Mouse (Mus musculus) MEL (cell line): Measurements from ENCODE around the gene Cela1. TPM values are rescaled to one million over a fixed set of nuclear protein-coding genes. Genes with fewer than 3 reads are reported as not detected.

Source experiments
- DNase-seq: peaks from one replicate; pipeline ENCODE4 v3.0.0; 2011; ENCODE audit warnings: low read depth, low spot score
- H3K27ac ChIP-seq: 2 replicates; pipeline ENCODE4 v1.5.1; 2012; ENCODE audit warnings: low read depth, mild to moderate bottlenecking, control low read depth, low read length, moderate library complexity; ENCODE audit not compliant: control insufficient read depth
- H3K27me3 ChIP-seq, 2 experiments: fragments of 150-350 bp in 1 of 2; sonication (generic) in 1 of 2; 2 replicates each; pipeline ENCODE4 v1.6.1; 2012; ENCODE audit warnings: low read length in 2 of 2, mild to moderate bottlenecking in 2 of 2, improper control_type of control experiment in 1 of 2, moderate library complexity in 1 of 2; ENCODE audit not compliant: insufficient read depth in 2 of 2, control insufficient read depth in 1 of 2
- H3K36me3 ChIP-seq, 2 experiments: 2 replicates each; pipeline ENCODE4 v1.6.1; 2012 to 2014; ENCODE audit warnings: low read length in 2 of 2, improper control_type of control experiment in 1 of 2, inconsistent platforms in 1 of 2, mild to moderate bottlenecking in 1 of 2; ENCODE audit not compliant: insufficient read depth in 2 of 2, control insufficient read depth in 1 of 2
- H3K4me1 ChIP-seq, 2 experiments: fragments of 150-350 bp in 1 of 2; sonication (generic) in 1 of 2; 2 replicates each; pipeline ENCODE4 v1.6.1; 2012; ENCODE audit warnings: low read length in 2 of 2, improper control_type of control experiment in 1 of 2, mild to moderate bottlenecking in 1 of 2; ENCODE audit not compliant: insufficient read depth in 2 of 2, control insufficient read depth in 1 of 2
- H3K4me3 ChIP-seq, 2 experiments: fragments of 150-350 bp in 1 of 2; sonication (generic) in 1 of 2; 2 replicates each; pipeline ENCODE4 v1.5.1; 2012; ENCODE audit warnings: low read depth in 2 of 2, low read length in 2 of 2, mild to moderate bottlenecking in 2 of 2, moderate library complexity in 2 of 2, control low read depth in 1 of 2, improper control_type of control experiment in 1 of 2; ENCODE audit not compliant: control insufficient read depth in 1 of 2, insufficient read depth in 1 of 2
- H3K79me2 ChIP-seq: 2 replicates; pipeline ENCODE4 v1.6.1; 2012; ENCODE audit warnings: mild to moderate bottlenecking, low read length, moderate library complexity; ENCODE audit not compliant: control insufficient read depth, poor library complexity, insufficient read depth
- H3K9ac ChIP-seq: 2 replicates; pipeline ENCODE4 v1.6.1; 2012; ENCODE audit warnings: low read depth, mild to moderate bottlenecking, control low read depth, low read length, moderate library complexity; ENCODE audit not compliant: control insufficient read depth, poor library complexity, severe bottlenecking
- H3K9me3 ChIP-seq: fragments of 150-350 bp; sonication (generic); replicated peaks from 2 replicates; pipeline ENCODE4 v1.6.1; 2012; ENCODE audit warnings: mild to moderate bottlenecking, low read length, improper control_type of control experiment, moderate library complexity; ENCODE audit not compliant: insufficient read depth
- CHD1 ChIP-seq: IDR thresholded peaks from 2 replicates; pipeline ENCODE4 v1.6.1; 2012; ENCODE audit warnings: low read depth, mild to moderate bottlenecking, inconsistent platforms, low read length, improper control_type of control experiment
- CHD2 ChIP-seq: IDR thresholded peaks from 2 replicates; pipeline ENCODE4 v1.6.1; 2011; ENCODE audit warnings: low read length, improper control_type of control experiment
- CTCF ChIP-seq, 3 experiments: IDR thresholded peaks in 2 of 3; conservative IDR thresholded peaks in 1 of 3; 2 replicates each; pipeline ENCODE4 v1.5.1; 2011 to 2012; ENCODE audit warnings: low read length in 3 of 3, low read depth in 2 of 3, mild to moderate bottlenecking in 2 of 3, improper control_type of control experiment in 1 of 3, inconsistent platforms in 1 of 3, mixed read lengths in 1 of 3, moderate library complexity in 1 of 3; ENCODE audit not compliant: control insufficient read depth in 1 of 3, insufficient read depth in 1 of 3, poor library complexity in 1 of 3, severe bottlenecking in 1 of 3
- ELF1 ChIP-seq: IDR thresholded peaks from 2 replicates; pipeline ENCODE4 v1.6.1; 2014; ENCODE audit warnings: low read depth, mild to moderate bottlenecking, inconsistent platforms, low read length, improper control_type of control experiment, moderate library complexity
- EP300 ChIP-seq, 2 experiments: IDR thresholded peaks; 2 replicates each; pipeline ENCODE4 v1.6.1; 2011; ENCODE audit warnings: improper control_type of control experiment in 2 of 2, low read length in 2 of 2, low read depth in 1 of 2, mild to moderate bottlenecking in 1 of 2
- GABPA ChIP-seq: IDR thresholded peaks from 2 replicates; pipeline ENCODE4 v1.6.1; 2012; ENCODE audit warnings: low read depth, mild to moderate bottlenecking, inconsistent platforms, low read length, improper control_type of control experiment, moderate library complexity
- GATA1 ChIP-seq: IDR thresholded peaks from 2 replicates; pipeline ENCODE4 v1.6.1; 2011; ENCODE audit warnings: low read depth, low read length, improper control_type of control experiment
- HCFC1 ChIP-seq: IDR thresholded peaks from 2 replicates; pipeline ENCODE4 v1.6.1; 2012; ENCODE audit warnings: low read depth, mild to moderate bottlenecking, inconsistent platforms, low read length, improper control_type of control experiment, moderate library complexity
- JUND ChIP-seq: IDR thresholded peaks from 2 replicates; pipeline ENCODE4 v1.6.1; 2011; ENCODE audit warnings: low read depth, mild to moderate bottlenecking, improper control_type of control experiment, low read length
- MAFK ChIP-seq: IDR thresholded peaks from 2 replicates; pipeline ENCODE4 v1.6.1; 2011; ENCODE audit warnings: low read depth, mild to moderate bottlenecking, low read length, improper control_type of control experiment, borderline replicate concordance
- MAX ChIP-seq: IDR thresholded peaks from 2 replicates; pipeline ENCODE4 v1.6.1; 2011; ENCODE audit warnings: low read length, improper control_type of control experiment
- MEF2A ChIP-seq: IDR thresholded peaks from 2 replicates; pipeline ENCODE4 v1.6.1; 2014; ENCODE audit warnings: low read depth, mild to moderate bottlenecking, inconsistent platforms, low read length, improper control_type of control experiment; ENCODE audit not compliant: poor library complexity, insufficient replicate concordance, severe bottlenecking; ENCODE audit errors: extremely low read depth
- NELFE ChIP-seq: IDR thresholded peaks from 2 replicates; pipeline ENCODE4 v1.6.1; 2011; ENCODE audit warnings: low read depth, low read length, improper control_type of control experiment
- NRF1 ChIP-seq: IDR thresholded peaks from 2 replicates; pipeline ENCODE4 v1.6.1; 2014; ENCODE audit warnings: low read depth, mild to moderate bottlenecking, inconsistent platforms, low read length, improper control_type of control experiment, moderate library complexity; ENCODE audit not compliant: poor library complexity, insufficient read depth, severe bottlenecking
- POLR2A ChIP-seq, 2 experiments: IDR thresholded peaks; 2 replicates each; pipeline ENCODE4 v1.6.1; 2011 to 2012; ENCODE audit warnings: low read length in 2 of 2, mild to moderate bottlenecking in 2 of 2, control low read depth in 1 of 2, improper control_type of control experiment in 1 of 2, low read depth in 1 of 2, moderate library complexity in 1 of 2; ENCODE audit not compliant: control insufficient read depth in 1 of 2, insufficient read depth in 1 of 2, poor library complexity in 1 of 2
- POLR2AphosphoS2 ChIP-seq: IDR thresholded peaks from 2 replicates; pipeline ENCODE4 v1.6.1; 2011; ENCODE audit warnings: low read length, improper control_type of control experiment
- POLR2AphosphoS5 ChIP-seq: IDR thresholded peaks from 2 replicates; pipeline ENCODE4 v1.6.1; 2012; ENCODE audit warnings: low read depth, borderline replicate concordance, mild to moderate bottlenecking, inconsistent platforms, low read length, moderate library complexity, mixed read lengths
- RAD21 ChIP-seq: IDR thresholded peaks from 2 replicates; pipeline ENCODE4 v1.6.1; 2011; ENCODE audit warnings: mild to moderate bottlenecking, low read depth, low read length, improper control_type of control experiment
- RCOR1 ChIP-seq: IDR thresholded peaks from 2 replicates; pipeline ENCODE4 v1.6.1; 2012; ENCODE audit warnings: low read depth, mild to moderate bottlenecking, inconsistent platforms, low read length, improper control_type of control experiment
- SIN3A ChIP-seq: IDR thresholded peaks from 2 replicates; pipeline ENCODE4 v1.6.1; 2012; ENCODE audit warnings: low read length, improper control_type of control experiment, inconsistent platforms
- TAL1 ChIP-seq: IDR thresholded peaks from 2 replicates; pipeline ENCODE4 v1.6.1; 2012; ENCODE audit warnings: mild to moderate bottlenecking, inconsistent platforms, low read length, moderate library complexity, mixed read lengths
- TBP ChIP-seq: IDR thresholded peaks from 2 replicates; pipeline ENCODE4 v1.8.0; 2011; ENCODE audit warnings: low read depth, low read length, improper control_type of control experiment
- USF1 ChIP-seq: IDR thresholded peaks from 2 replicates; pipeline ENCODE4 v1.6.1; 2014; ENCODE audit warnings: low read depth, mild to moderate bottlenecking, inconsistent platforms, low read length, improper control_type of control experiment, moderate library complexity
- USF2 ChIP-seq, 2 experiments: IDR thresholded peaks; 2 replicates each; pipeline ENCODE4 v1.6.1; 2011 to 2012; ENCODE audit warnings: improper control_type of control experiment in 2 of 2, low read length in 2 of 2, borderline replicate concordance in 1 of 2, inconsistent platforms in 1 of 2, low read depth in 1 of 2, mild to moderate bottlenecking in 1 of 2; ENCODE audit not compliant: insufficient read depth in 1 of 2
- ZKSCAN1 ChIP-seq: IDR thresholded peaks from 2 replicates; pipeline ENCODE4 v1.6.1; 2012; ENCODE audit warnings: low read depth, mild to moderate bottlenecking, inconsistent platforms, low read length, improper control_type of control experiment, moderate library complexity
- ZMIZ1 ChIP-seq: IDR thresholded peaks from 2 replicates; pipeline ENCODE4 v1.6.1; 2012; ENCODE audit warnings: low read depth, mild to moderate bottlenecking, inconsistent platforms, low read length, improper control_type of control experiment, moderate library complexity
- polyA plus RNA-seq, 2 experiments: library from polyadenylated mRNA; stranded (reverse) in 1 of 2; unstranded in 1 of 2; fragments of >175 nt in 1 of 2; fragments of >200 nt in 1 of 2; gene quantifications; 2 replicates each; pipeline versions ENCODE4 v1.2.1 to v1.2.4; 2012; ENCODE audit warnings: low replicate concordance in 2 of 2, low read depth in 1 of 2; ENCODE audit not compliant: insufficient read length in 2 of 2, insufficient read depth in 1 of 2, missing spikeins in 1 of 2
- total RNA-seq: library from RNA; depleted of rRNA; stranded (reverse); fragments of 300-350 nt; gene quantifications from 2 replicates; pipeline ENCODE4 v1.2.3, GENCODE M21; 2012

Cela1 gene
- total and polyA plus RNA-seq, 3 experiments: 51.4 to 60.3 TPM; not detected in 1

GRCm38 (mm10) chr15:100728586-100728985, 40.9 kb upstream of the Cela1 start (continued):
- peak in 1 of 2 experiments; percentile 33; a peak in 1 of 4 replicates for TF ChIP-seq EP300 (IDR thresholded peaks at IDR 0.05; ENCODE audit: low read depth in 1 of 2, low read length in 2 of 2)

- DNase-seq: no peak
- Histone ChIP-seq H3K4me1 (peaks cover 8 to 25% of the 10 kb centered on the region in 2 experiments), H3K9me3 (no peaks in the 10 kb centered on the region), H3K79me2 (peaks cover 1% of the 10 kb centered on the region), H3K27me3 (no peaks in the 10 kb centered on the region), H3K36me3 (peaks cover 2 to 10% of the 10 kb centered on the region in 2 experiments; a peak in 2 of 4 replicates), H3K27ac (no peak overlapping the region), H3K4me3 (no peak overlapping the region), H3K9ac (no peak overlapping the region)
- no peak for TF ChIP-seq POLR2A (IDR thresholded peaks at IDR 0.05; ENCODE audit: control insufficient read depth in 1 of 2, insufficient read depth in 1 of 2, low read depth in 1 of 2, low read length in 2 of 2, poor library complexity in 1 of 2)
- TF ChIP-seq JUND: no peak
- TF ChIP-seq ELF1: no peak
- no peak for TF ChIP-seq ZKSCAN1
- no peak for TF ChIP-seq GATA1
- TF ChIP-seq CTCF (IDR thresholded peaks at IDR 0.05 in 2 of 3, conservative IDR thresholded peaks at IDR 0.05 in 1 of 3; ENCODE audit: control insufficient read depth in 1 of 3, insufficient read depth in 1 of 3, low read depth in 2 of 3, low read length in 3 of 3, poor library complexity in 1 of 3, severe bottlenecking in 1 of 3): no peak
- TF ChIP-seq CHD2: no peak
- no peak for TF ChIP-seq RAD21
- TF ChIP-seq POLR2AphosphoS5: no peak
- TF ChIP-seq TAL1: no peak
- TF ChIP-seq MEF2A: no peak
- TF ChIP-seq MAX: no peak
- no peak for TF ChIP-seq TBP
- no peak for TF ChIP-seq SIN3A
- TF ChIP-seq NRF1: no peak
- TF ChIP-seq RCOR1: no peak
- TF ChIP-seq HCFC1: no peak
- no peak for TF ChIP-seq NELFE
Measured at GRCm38 (mm10) chr15:100727834-100728233, 40.1 kb upstream of the Cela1 start.

GRCm38 (mm10) chr15:100726721-100727120, 39.0 kb upstream of the Cela1 start:
- no peak overlapping the region for H3K4me3 ChIP-seq
- H3K27ac ChIP-seq: no peak overlapping the region
- no peaks in the 10 kb centered on the region for H3K9me3 ChIP-seq
- H3K79me2 ChIP-seq: peaks cover 1% of the 10 kb centered on the region
- no peak overlapping the region for H3K9ac ChIP-seq
- TF ChIP-seq NELFE (no peak), USF1 (no peak), RCOR1 (no peak), CHD2 (no peak), MEF2A (no peak), ZMIZ1 (no peak), TAL1 (no peak), CHD1 (no peak), USF2 (IDR thresholded peaks at IDR 0.05; ENCODE audit: borderline replicate concordance in 1 of 2, insufficient read depth in 1 of 2, low read depth in 1 of 2, low read length in 2 of 2) (no peak), GABPA (no peak), POLR2AphosphoS2 (no peak), MAFK (no peak), ELF1 (no peak)
- H3K36me3 ChIP-seq: peaks cover 2 to 21% of the 10 kb centered on the region in 2 experiments; a peak in 2 of 4 replicates
- H3K4me1 ChIP-seq: peaks cover 15 to 35% of the 10 kb centered on the region in 2 experiments
- no peaks in the 10 kb centered on the region for H3K27me3 ChIP-seq
- no peak for DNase-seq
